Mouse (Mus musculus): ENCODE results near the gene Il18. TPM values are rescaled to one million over a fixed set of nuclear protein-coding genes. Genes with fewer than 3 reads are reported as not detected.

The Il18 gene
- 8.6 to 26.9 TPM (median 10.2 TPM) in 3 replicates for total RNA-seq (2017)

DNA sequence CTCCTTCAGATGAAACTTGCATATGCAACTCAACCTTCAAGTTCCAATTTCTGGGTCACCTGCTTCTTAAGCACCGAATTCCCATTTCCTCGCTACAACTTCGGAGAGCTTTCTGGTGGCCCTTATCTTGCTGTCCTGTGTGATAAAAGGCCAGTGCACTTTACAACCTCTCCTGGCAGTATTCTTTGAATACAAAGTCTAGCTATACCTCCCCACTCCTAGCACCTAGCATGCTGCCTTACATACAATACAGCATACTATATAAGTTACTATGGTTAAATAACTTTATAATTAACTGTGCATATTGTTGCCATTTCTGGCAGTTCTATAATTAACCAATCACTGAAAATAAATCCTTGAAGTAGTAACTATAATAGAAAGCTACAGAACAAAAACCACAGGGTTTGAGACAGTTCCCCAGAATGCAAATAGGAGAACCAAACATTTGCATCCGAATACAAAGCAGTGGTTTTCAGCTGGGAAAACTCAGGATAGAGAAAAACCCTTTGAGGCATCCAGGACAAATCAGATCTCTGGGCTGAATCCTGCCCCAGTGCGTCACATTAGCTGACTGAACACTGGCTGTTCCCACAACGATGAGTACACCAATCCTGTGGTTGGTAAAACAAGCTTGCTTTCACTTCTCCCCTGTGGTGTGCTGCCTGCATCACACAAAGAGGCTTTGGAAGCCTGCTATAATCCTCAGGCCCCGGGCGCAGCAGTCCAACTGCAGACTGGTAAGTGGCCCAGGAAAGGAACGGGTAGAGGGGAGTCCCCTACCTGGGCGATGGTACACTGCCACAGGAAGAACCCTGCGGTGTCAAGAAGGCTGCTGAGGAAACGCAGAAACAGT is at the start of gene Il18:
TSS of gene Il18 (plus strand) at position 587 of the 853 bp plus-strand sequence.
- ATAC-seq (replicated peaks; ENCODE audit: insufficient number of reproducible peaks, low FRiP score, low TSS enrichment, poor library complexity, severe bottlenecking): peak; percentile 95

DNA sequence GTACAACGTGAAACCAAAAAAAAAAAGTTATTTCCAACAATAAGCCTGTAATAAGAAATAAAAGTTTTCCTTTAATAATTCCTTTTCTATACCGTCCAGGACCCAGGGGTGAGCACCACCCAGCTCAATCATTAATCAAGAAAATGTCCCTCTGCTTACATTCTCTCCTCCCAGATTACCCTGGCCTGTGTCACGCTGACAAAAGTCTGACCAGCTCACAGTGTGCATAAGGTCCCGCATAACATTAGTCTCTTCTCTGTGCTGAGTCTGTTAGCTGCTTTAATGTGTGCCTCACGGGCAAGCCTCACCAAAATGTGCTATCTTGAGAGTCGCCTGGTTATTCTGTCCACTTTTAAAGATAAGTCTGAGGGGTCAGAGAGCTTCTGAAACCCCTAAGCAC is 49.2 kb upstream of the Il18 start:
- ATAC-seq (replicated peaks; ENCODE audit: insufficient number of reproducible peaks, low FRiP score, low TSS enrichment, poor library complexity, severe bottlenecking): no peak

DNA sequence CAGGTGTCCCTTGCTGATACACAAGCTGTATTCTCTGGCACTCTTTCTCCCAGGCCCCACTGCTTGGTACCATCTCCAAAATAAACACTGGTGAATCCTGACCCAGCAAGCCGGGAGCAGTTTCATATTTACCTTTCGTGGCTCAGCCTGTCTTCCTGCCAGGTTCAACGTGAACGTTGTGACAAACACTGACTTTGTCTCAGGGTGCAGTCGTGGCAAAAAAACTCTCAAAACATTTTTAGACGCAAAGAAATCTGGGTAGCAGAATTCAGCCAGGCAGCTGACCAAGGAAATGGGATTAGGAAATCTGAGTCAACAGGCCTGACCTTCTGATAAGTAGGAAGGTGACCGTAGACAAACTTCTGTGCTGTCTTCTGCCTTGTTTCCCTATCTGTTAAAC is 47.1 kb upstream of the Il18 start:
- ATAC-seq (replicated peaks; ENCODE audit: insufficient number of reproducible peaks, low FRiP score, low TSS enrichment, poor library complexity, severe bottlenecking): no peak

DNA sequence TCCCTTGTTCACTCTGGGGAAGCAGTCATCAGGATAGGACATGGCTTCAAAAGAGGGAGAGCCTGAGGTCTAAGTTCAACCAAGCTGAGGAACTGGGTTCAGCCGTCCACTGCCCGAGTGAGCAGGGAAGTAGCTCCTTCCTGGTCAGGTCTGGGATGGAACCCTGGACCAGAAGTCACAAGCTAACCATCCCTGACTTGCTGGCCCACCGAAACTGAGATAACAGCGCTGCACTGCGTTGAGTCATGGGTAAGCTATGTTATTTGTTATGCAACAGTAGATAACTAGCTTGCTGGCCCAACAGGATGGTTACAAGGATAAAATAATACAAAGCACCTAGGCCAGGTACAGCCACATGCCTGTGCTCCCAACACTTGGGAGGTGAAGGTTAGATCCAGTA is 39.2 kb upstream of the Il18 start:
- no peak for ATAC-seq (replicated peaks; ENCODE audit: insufficient number of reproducible peaks, low FRiP score, low TSS enrichment, poor library complexity, severe bottlenecking)

DNA sequence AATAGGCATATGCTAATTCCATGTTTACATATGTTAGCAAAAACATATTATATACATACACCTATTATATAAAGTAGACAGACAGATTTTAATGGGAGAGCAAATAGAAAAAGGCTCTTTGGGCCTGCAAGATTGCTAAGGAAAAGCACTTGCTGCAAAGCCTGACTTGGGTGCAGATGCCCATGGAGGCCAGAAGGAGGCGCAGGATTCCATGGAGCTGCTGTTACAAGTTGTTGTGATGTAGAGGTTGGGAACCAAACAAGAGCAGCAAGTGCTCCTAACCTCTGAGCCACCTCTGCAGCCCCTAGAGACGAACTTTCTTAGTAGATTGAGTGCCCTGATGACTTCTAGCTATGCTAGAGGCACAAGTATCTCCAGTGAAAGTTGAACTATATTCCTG is 35.8 kb upstream of the Il18 start:
- 0 out of 2 replicates have a peak, but pooled peaks have one; percentile 61 for ATAC-seq (replicated peaks; ENCODE audit: insufficient number of reproducible peaks, low FRiP score, low TSS enrichment, poor library complexity, severe bottlenecking)

DNA sequence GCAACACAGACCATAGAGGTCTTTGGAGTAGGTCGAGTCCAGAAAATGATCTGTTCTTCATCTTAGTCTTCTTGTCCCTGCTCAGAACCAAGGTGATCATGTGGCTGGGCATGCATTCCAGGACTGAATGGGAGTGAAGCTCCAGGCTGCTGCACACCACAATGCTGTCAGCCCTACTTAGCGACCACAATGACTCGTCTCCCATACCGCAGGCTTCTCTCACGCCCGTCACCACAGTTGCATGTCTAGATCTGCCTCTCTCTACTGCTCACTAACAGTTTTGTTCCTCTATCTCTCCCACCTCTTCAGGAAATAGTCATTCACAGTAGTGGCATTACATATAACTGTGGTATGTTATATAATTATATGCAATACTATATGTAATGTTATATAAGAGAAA is 33.9 kb upstream of the Il18 start:
- 0 out of 2 replicates have a peak, but pooled peaks have one; percentile 40 for ATAC-seq (replicated peaks; ENCODE audit: insufficient number of reproducible peaks, low FRiP score, low TSS enrichment, poor library complexity, severe bottlenecking)

DNA sequence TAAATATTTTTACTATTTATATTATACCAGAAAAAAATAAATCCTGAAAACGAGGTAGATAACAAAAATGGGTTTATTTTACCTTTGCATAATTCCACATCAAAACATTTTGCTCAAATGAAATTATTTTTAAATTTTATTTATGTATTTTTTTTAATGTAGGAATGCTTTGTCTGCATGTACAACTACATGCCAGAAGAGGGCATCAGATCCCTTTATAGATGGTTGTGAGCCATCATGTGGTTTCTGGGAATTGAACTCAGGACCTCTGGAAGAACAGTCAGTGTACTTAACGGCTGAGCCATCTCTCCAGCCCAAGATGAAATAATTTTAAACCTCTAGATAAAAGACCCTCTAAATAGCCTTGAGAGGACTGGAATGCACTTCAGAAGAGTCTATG is 33.1 kb upstream of the Il18 start:
- no peak for ATAC-seq (replicated peaks; ENCODE audit: insufficient number of reproducible peaks, low FRiP score, low TSS enrichment, poor library complexity, severe bottlenecking)

DNA sequence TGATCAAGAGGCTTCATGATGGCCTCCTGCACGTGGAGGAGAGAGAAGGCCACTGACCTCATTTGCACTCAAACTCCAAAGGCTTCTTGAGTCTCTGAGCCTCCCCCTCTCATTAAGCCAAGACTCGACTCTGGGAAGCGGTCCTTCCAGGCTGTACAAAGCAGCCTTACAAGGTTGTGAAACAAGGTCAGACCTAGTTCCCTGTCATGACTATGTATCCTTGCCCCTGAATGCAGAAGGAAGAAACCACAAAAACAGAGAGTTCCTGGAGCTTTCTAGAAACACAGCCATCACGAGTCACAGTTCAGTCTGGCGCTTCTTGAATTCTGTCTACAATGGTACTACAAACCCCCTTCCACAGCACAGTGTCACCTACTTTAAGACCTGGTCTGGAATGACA is 32.1 kb upstream of the Il18 start:
- ATAC-seq (replicated peaks; ENCODE audit: insufficient number of reproducible peaks, low FRiP score, low TSS enrichment, poor library complexity, severe bottlenecking): no peak

DNA sequence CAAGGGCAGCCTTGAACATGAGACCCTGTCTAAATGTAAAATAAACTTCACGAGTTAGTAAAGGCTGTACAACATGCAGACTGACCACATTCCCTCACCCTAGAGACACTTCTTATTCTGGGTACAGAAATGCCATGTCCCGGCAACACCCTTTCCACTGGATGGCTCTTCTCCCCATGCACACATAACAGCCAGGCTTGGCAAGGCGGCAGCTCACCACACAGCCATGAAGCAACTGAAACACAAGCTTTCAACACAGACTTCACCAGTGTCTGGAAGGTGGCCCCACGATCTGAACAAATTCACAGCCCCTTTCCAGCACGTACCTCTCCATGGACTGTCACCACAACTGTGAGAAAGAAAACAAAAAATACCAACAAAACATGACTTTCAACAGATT is 29.7 kb upstream of the Il18 start:
- no peak for ATAC-seq (replicated peaks; ENCODE audit: insufficient number of reproducible peaks, low FRiP score, low TSS enrichment, poor library complexity, severe bottlenecking)

DNA sequence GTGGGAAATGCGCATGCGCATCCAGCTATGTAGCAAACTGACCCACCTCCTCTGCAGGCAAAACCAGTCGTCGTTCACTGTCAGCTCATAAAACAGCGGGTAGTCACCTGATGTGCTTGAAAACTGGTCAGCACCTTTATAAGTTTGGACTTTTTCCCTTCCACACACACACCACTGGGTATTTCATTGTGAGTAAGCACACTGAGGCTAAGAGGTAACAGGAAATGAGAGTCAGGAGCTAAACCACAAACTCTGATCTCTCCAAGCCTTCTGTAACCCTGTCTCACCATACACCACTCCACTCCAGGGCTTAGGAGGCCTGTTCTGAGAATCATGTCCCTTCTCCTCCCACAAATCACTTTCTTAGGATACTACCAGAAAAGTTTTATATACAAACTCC is 29.0 kb upstream of the Il18 start:
- no peak for ATAC-seq (replicated peaks; ENCODE audit: insufficient number of reproducible peaks, low FRiP score, low TSS enrichment, poor library complexity, severe bottlenecking)

DNA sequence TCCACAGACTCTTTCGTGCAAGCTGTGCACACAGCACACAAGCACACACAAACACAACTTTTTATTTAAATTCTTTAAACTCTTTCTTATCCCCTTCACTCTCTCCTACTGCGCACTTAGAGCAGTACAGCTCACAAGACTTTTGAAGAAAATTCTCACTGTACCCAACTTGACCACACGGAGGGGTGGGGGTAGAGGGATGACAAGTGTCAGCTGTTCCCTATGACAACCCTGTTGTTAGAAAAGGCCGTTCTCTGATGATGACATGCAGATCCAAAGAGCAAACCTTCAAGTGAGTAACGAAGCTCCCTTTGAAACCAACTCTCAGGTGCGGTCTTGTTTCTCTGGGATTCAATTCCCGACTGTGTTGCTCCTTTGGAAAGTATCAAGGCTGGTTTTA is 26.8 kb upstream of the Il18 start:
- ATAC-seq (replicated peaks; ENCODE audit: insufficient number of reproducible peaks, low FRiP score, low TSS enrichment, poor library complexity, severe bottlenecking): 0 out of 2 replicates have a peak, but pooled peaks have one; percentile 32

DNA sequence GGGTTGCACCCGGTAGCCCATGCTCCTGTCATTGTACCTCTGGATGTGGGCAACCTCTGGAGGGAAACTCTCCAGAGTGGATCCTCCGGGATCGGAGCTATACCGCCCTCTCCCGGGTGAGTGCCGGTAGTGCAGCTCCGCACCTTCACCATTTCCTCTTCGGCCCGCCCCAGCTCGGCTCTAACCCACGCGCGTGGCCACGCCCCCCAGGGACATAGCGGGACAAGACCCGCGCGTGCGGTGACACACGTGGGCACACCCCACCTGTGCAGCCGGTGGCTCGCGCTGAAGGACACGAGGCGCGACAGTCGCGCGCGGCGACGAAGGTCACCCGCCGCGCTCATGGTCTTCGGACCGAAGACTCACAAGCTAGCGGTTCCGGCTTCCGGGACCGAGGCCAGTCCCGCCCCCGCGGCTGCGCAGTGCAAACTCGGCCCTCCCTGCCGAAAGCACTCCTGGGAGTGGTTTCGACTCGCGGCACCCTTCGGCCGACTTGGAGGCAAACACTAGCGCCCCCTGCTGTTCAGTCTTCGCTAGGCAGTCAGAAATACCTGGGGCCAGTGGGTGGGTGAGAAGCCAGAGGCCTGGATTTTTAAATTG is 26.2 kb upstream of the Il18 start, which contains the start of gene Pts:
TSS of gene Pts (minus strand) at position 432 of the 600 bp plus-strand sequence.
- peak; percentile 84 for ATAC-seq (replicated peaks; ENCODE audit: insufficient number of reproducible peaks, low FRiP score, low TSS enrichment, poor library complexity, severe bottlenecking)

DNA sequence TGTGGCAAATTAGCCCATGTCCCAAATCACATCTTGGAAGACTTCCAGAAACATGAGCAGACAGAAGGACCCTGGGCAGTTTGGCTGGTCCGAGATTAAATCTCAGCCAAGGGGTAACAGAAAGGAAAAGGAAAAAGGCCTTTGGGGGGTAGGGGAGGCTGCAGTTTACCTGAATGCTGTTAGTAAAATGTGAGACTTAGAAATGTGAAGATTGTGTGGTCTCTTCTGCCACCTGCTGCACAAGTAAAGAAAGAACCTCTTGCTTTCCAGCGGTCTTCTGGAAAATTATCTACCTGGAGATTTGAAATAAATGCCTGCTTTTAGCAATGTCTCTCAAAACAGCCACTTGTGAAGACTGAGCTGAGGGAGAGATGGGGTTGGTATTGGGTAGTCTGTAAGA is 23.7 kb upstream of the Il18 start:
- no peak for ATAC-seq (replicated peaks; ENCODE audit: insufficient number of reproducible peaks, low FRiP score, low TSS enrichment, poor library complexity, severe bottlenecking)

DNA sequence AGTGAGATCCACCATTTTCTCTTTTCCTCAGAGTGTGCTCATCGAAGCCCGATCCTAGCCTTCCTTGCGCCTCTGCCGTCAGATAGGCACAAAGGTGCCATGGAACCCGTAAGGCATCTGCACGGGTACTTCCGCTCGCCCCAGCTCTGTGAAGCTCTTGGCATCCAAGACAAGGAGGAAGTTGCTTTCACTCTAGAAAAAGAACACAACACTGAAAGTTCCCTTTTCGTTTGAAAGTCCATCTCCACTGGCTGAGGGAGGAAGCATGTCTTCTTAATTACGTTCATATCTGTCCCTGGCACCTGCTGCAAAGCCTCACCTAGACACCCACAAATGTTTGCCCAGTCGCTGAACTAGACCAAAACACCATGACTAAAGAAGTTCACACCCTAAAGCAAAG is 21.3 kb upstream of the Il18 start:
- ATAC-seq (replicated peaks; ENCODE audit: insufficient number of reproducible peaks, low FRiP score, low TSS enrichment, poor library complexity, severe bottlenecking): peak; percentile 67

DNA sequence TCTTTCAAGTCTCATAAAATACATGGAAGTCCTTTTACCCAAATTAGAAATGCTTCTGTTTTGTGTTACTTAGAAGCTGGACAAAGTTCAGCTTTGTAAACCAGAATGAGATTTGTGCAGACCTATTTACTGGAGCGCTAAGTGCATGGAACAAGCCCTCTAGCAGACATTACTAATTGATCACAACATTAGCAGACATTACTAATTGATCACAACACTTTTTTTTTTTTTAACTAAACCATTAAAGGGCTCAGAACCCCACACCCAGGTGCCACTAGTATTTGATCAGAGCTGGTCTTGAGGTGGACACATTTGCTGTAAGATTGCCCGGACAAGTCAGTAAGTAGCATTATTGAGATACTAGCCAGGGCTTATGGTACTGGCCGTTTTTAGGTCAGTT is 20.8 kb upstream of the Il18 start:
- no peak for ATAC-seq (replicated peaks; ENCODE audit: insufficient number of reproducible peaks, low FRiP score, low TSS enrichment, poor library complexity, severe bottlenecking)

DNA sequence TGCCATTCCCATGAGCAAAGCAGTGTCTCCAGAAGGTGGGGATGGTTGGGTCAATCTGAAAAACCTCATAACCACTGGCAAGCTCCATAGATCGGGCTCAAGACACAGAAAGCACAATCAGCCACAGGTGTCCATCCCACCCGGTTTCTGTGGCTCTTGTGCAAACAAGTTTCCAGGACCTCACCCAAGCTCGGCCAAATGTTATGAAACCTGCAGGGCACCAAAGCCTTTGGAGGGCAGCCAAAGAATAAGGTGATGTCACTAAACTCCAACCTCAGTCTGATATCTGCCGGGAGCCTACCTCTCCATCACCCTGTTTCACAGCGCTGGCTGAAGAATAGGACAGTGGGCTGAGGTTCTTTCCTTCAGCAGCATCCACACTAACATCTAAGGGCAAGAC is 18.7 kb upstream of the Il18 start:
- no peak for ATAC-seq (replicated peaks; ENCODE audit: insufficient number of reproducible peaks, low FRiP score, low TSS enrichment, poor library complexity, severe bottlenecking)

DNA sequence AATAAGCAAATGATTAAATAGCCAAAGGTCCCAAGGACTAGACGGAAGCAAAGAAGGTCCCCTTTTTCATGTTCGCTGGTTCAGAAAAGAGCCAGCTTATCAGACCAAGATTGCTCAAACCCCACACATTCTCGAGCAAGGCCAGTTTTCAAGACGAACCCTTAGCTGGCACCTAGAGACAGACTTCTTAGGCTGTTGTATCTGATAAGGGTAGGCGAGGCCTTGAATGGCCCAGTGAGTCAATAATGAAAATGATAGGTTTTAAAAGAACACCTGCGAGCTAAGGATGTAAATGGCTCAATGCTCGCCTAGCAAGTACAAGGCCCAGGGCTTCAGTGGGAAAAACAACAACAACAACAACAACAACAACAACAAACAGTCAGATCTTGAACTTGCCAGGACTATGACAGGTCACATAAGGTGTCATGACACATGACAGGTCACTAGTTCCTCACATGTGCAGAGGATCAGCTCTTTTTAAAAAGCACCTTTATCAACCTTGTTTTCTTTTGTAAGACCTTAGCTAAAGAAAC is 18.0 kb upstream of the Il18 start:
- ATAC-seq (replicated peaks; ENCODE audit: insufficient number of reproducible peaks, low FRiP score, low TSS enrichment, poor library complexity, severe bottlenecking): no peak

DNA sequence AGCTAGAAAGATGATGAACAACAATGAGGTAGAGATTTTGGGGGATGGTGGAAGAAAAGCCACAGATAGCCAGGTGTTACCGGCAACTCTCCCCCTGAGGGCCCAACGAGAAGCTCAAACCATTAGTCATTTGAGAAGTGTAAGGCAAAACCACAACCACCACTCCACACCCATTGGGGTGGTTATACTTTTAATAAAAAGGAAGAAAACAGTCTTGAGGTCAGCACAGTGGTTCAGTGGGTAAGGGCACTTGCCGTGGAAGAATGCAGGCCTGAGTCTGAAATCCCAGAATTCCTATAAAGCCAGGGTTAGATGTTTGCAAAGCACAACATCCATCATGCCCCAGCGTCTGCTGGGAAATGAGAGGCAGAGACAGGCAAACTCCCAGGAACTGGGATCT is 17.3 kb upstream of the Il18 start:
- peak; percentile 79 for ATAC-seq (replicated peaks; ENCODE audit: insufficient number of reproducible peaks, low FRiP score, low TSS enrichment, poor library complexity, severe bottlenecking)

DNA sequence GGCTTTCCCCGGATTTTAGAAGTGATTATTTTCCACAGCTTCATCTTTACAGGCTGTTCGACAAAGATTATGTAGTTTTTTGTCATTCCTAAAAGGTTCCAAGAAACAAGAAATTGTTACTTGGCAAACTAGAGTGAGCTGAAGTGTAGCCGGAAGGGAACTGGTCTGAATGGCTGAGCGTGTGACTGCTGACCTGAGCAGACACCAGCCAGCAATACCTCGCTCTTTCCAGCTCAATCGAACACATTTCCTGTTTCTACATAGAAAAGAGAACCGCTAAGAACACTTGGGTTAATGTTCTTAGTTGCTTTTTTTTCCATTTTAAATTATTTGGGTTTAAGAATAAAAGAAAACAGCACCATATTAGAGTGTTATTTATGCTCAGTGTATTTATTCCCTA is 14.5 kb upstream of the Il18 start:
- no peak for ATAC-seq (replicated peaks; ENCODE audit: insufficient number of reproducible peaks, low FRiP score, low TSS enrichment, poor library complexity, severe bottlenecking)

DNA sequence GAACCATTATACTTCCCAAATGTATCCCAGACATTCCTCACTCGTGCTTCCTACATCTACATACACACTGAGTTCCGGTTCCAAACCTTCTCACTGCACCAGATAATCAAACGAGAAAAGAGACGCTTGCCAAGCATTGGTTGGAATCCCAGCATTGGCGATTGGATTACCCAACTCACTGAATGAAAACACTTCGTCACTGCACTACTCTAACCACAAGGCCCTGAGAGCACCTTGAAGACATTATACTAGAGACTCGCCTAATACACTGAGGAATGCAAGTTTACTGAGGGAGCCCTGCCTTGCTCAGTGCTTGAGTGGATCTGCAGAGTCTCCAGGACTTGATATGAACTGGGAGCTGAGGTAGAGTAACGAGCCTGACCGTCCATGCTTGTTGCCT is 12.2 kb upstream of the Il18 start:
- ATAC-seq (replicated peaks; ENCODE audit: insufficient number of reproducible peaks, low FRiP score, low TSS enrichment, poor library complexity, severe bottlenecking): no peak

Measured in monocyte, adult 5-6 weeks (primary cell).